8 mouse cellular contexts compared by ENCODE assay signal in genomic region chr11:84522577-84523320, GRCm38 (mm10). TPM values are rescaled to one million over a fixed set of nuclear protein-coding genes. Genes with fewer than 3 reads are reported as not detected.
A peak's percentile ranks its signal among the peaks of the same experiment; 100 is the strongest.
DNase-seq lines count a peak whose midpoint lies in the region; ATAC-seq and TF ChIP-seq lines count a peak whose summit lies in the region.

No protein-coding gene starts in this region.

- TF ChIP-seq POLR2A in ES-Bruce4 (IDR thresholded peaks at IDR 0.05; ENCODE audit: insufficient read depth, low read length): no peak

- H3K36me3 ChIP-seq in ES-Bruce4 (ENCODE audit: control insufficient read depth, insufficient read depth, low read length, poor library complexity, severe bottlenecking): no peaks in the 10 kb centered on the region
- H3K36me3 ChIP-seq in hindbrain, embryonic 13.5 days: peaks cover 11% of the 10 kb centered on the region
- no peaks in the 10 kb centered on the region for H3K36me3 ChIP-seq in limb, embryonic 15.5 days
- H3K36me3 ChIP-seq in midbrain, embryonic 16.5 days (ENCODE audit: control insufficient read depth, insufficient read depth, low read length): no peaks in the 10 kb centered on the region

- WGBS in hindbrain, embryonic 13.5 days: 1% methylated on average over 40 of the region's 40 CpGs
- under 1% methylated on average over 40 of the region's 40 CpGs for WGBS in limb, embryonic 15.5 days
- WGBS in midbrain, embryonic 16.5 days: under 1% methylated on average over 40 of the region's 40 CpGs

- H3K9ac ChIP-seq in ES-Bruce4 (ENCODE audit: low read depth, poor library complexity, severe bottlenecking): no peak overlapping the region
- peak overlapping the region; percentile 93 for H3K9ac ChIP-seq in hindbrain, embryonic 13.5 days
- no peak overlapping the region for H3K9ac ChIP-seq in limb, embryonic 15.5 days
- peak overlapping the region; percentile 78 for H3K9ac ChIP-seq in midbrain, embryonic 16.5 days (ENCODE audit: low read depth, low read length)

- intact Hi-C loops in gastrocnemius, adult 2 months (cut with DNase I): no loop called here

- H3K9me3 ChIP-seq in ES-Bruce4 (replicated peaks; ENCODE audit: control insufficient read depth, insufficient read depth, low read length, poor library complexity, severe bottlenecking): no peaks in the 10 kb centered on the region
- no peaks in the 10 kb centered on the region for H3K9me3 ChIP-seq in hindbrain, embryonic 13.5 days
- H3K9me3 ChIP-seq in limb, embryonic 15.5 days: no peaks in the 10 kb centered on the region
- H3K9me3 ChIP-seq in midbrain, embryonic 16.5 days (replicated peaks; ENCODE audit: control insufficient read depth, low read length, poor library complexity, severe bottlenecking): no peaks in the 10 kb centered on the region

- no peak for ATAC-seq in hindbrain, embryonic 13.5 days (ENCODE audit: low FRiP score)
- no peak for ATAC-seq in limb, embryonic 15.5 days (ENCODE audit: insufficient number of reproducible peaks, low FRiP score, low TSS enrichment, low read depth)
- no peak for ATAC-seq in midbrain, embryonic 16.5 days

- peaks cover 82% of the 10 kb centered on the region for H3K27me3 ChIP-seq in ES-Bruce4 (ENCODE audit: control insufficient read depth, insufficient read depth, low read length, poor library complexity, severe bottlenecking)
- H3K27me3 ChIP-seq in hindbrain, embryonic 13.5 days: peaks cover 91% of the 10 kb centered on the region
- H3K27me3 ChIP-seq in limb, embryonic 15.5 days: peaks cover 94% of the 10 kb centered on the region
- peaks cover 28% of the 10 kb centered on the region for H3K27me3 ChIP-seq in midbrain, embryonic 16.5 days (ENCODE audit: control insufficient read depth, insufficient read depth, low read depth, low read length)

- H3K4me2 ChIP-seq in hindbrain, embryonic 13.5 days: peak overlapping the region; percentile 58
- peak overlapping the region; percentile 10; the same call in 1 of the 2 replicates for H3K4me2 ChIP-seq in limb, embryonic 15.5 days
- H3K4me2 ChIP-seq in midbrain, embryonic 16.5 days (ENCODE audit: low read length): peak overlapping the region; percentile 58

- no peak for TF ChIP-seq EP300 in ES-Bruce4 (IDR thresholded peaks at IDR 0.05; ENCODE audit: insufficient read depth, low read depth, low read length)

- H3K4me3 ChIP-seq in ES-Bruce4 (ENCODE audit: low read depth, low read length): 0 out of 2 replicates have a peak overlapping the region, but pooled peaks have one; percentile 17
- H3K4me3 ChIP-seq in gastrocnemius, adult 2 months: peak overlapping the region; percentile 66
- peak overlapping the region; percentile 64 for H3K4me3 ChIP-seq in hindbrain, embryonic 13.5 days
- H3K4me3 ChIP-seq in limb, embryonic 15.5 days: peak overlapping the region; percentile 12
- H3K4me3 ChIP-seq in midbrain, embryonic 16.5 days (ENCODE audit: low read depth, low read length): peak overlapping the region; percentile 55

- H3K27ac ChIP-seq in ES-Bruce4 (ENCODE audit: insufficient read depth, low read length): no peak overlapping the region
- H3K27ac ChIP-seq in gastrocnemius, adult 2 months: no peak overlapping the region
- peak overlapping the region; percentile 96 for H3K27ac ChIP-seq in hindbrain, embryonic 13.5 days
- H3K27ac ChIP-seq in limb, embryonic 15.5 days: no peak overlapping the region
- H3K27ac ChIP-seq in midbrain, embryonic 16.5 days (ENCODE audit: low read length): peak overlapping the region; percentile 85

- no peak for TF ChIP-seq CTCF in ES-Bruce4 (IDR thresholded peaks at IDR 0.05; ENCODE audit: low read depth, low read length)
- no peak for TF ChIP-seq CTCF in gastrocnemius, adult 2 months (IDR thresholded peaks at IDR 0.05)

- peak; percentile 93 for DNase-seq in brain, adult 2 months (ENCODE audit: low read depth, low spot score)
- peak; percentile 94 for DNase-seq in gastrocnemius, adult 2 months
- DNase-seq in yolk sac, embryonic 10.5 days (ENCODE audit: low spot score): peak; percentile 65
- no peak for DNase-seq in MN1 (ENCODE audit: low spot score)

- no peaks in the 10 kb centered on the region for H3K4me1 ChIP-seq in ES-Bruce4 (ENCODE audit: control insufficient read depth, insufficient read depth, low read length)
- H3K4me1 ChIP-seq in hindbrain, embryonic 13.5 days (replicated peaks): peaks cover 43% of the 10 kb centered on the region
- peaks cover 34% of the 10 kb centered on the region for H3K4me1 ChIP-seq in limb, embryonic 15.5 days
- peaks cover 15% of the 10 kb centered on the region for H3K4me1 ChIP-seq in midbrain, embryonic 16.5 days (ENCODE audit: control insufficient read depth, insufficient read depth, low read length)

RNA-seq across cellular contexts. Expression of gene Lhx1, which starts 2.6 kb away (rescaled TPM):
- 1.5 and 1.8 TPM in 2 replicates for polyA plus RNA-seq in ES-Bruce4 (2011; ENCODE audit: insufficient read depth, insufficient read length, low read depth, missing spikeins)
- not detected for total RNA-seq in gastrocnemius, adult 2 months (2021)
- 64.6 and 67.7 TPM in 2 replicates for polyA plus RNA-seq in hindbrain, embryonic 13.5 days (2015; fragmentation: Nextera tagmentation; extraction: Ambion mirVana)
- 0.09 TPM in 1 of 2 replicates, not detected in the other for polyA plus RNA-seq in limb, embryonic 15.5 days (2015; fragmentation: Nextera tagmentation; extraction: Ambion mirVana)
- polyA plus RNA-seq in midbrain, embryonic 16.5 days (2015; fragmentation: Nextera tagmentation; extraction: Ambion mirVana): 25.3 and 30.0 TPM in 2 replicates

RNA-seq across cellular contexts. Expression of gene Aatf, which starts 9.4 kb away (rescaled TPM):
- polyA plus RNA-seq in ES-Bruce4 (2011; ENCODE audit: insufficient read depth, insufficient read length, low read depth, missing spikeins): 57.3 and 59.1 TPM in 2 replicates
- total RNA-seq in gastrocnemius, adult 2 months (2021): 10 to 100 TPM; 13.1 to 13.2 TPM
- 56.9 and 57.4 TPM in 2 replicates for polyA plus RNA-seq in hindbrain, embryonic 13.5 days (2015; fragmentation: Nextera tagmentation; extraction: Ambion mirVana)
- 49.4 and 51.5 TPM in 2 replicates for polyA plus RNA-seq in limb, embryonic 15.5 days (2015; fragmentation: Nextera tagmentation; extraction: Ambion mirVana)
- 49.8 and 53.8 TPM in 2 replicates for polyA plus RNA-seq in midbrain, embryonic 16.5 days (2015; fragmentation: Nextera tagmentation; extraction: Ambion mirVana)

Comparison
In these comparisons a context has a peak if more than half of its experiments do, and no peak if none do; other contexts are left out.
1. H3K27ac ChIP-seq: peak in hindbrain, embryonic 13.5 days (single experiment) and midbrain, embryonic 16.5 days (single experiment); none in ES-Bruce4 (single experiment), gastrocnemius, adult 2 months (single experiment) and limb, embryonic 15.5 days (single experiment).
2. H3K4me3 ChIP-seq: peak in every context shown above with its lines; median percentile 66 in gastrocnemius, adult 2 months; 64 in hindbrain, embryonic 13.5 days; 55 in midbrain, embryonic 16.5 days; 17 in ES-Bruce4; 12 in limb, embryonic 15.5 days.
3. H3K9ac ChIP-seq: peak in hindbrain, embryonic 13.5 days (single experiment) and midbrain, embryonic 16.5 days (single experiment); none in ES-Bruce4 (single experiment) and limb, embryonic 15.5 days (single experiment).
4. Peak in every context shown above with its lines, with median percentiles within 50 percentile points of each other: H3K4me2 ChIP-seq.